Mouse (Mus musculus) MEL (cell line): Measurements from ENCODE around the gene Pole4. TPM values are rescaled to one million over a fixed set of nuclear protein-coding genes. Genes with fewer than 3 reads are reported as not detected.

ENCODE experiments used
- DNase-seq: peaks from one replicate; pipeline ENCODE4 v3.0.0; 2011; ENCODE audit warnings: low read depth, low spot score
- H3K27ac ChIP-seq: 2 replicates; pipeline ENCODE4 v1.5.1; 2012; ENCODE audit warnings: low read depth, mild to moderate bottlenecking, control low read depth, low read length, moderate library complexity; ENCODE audit not compliant: control insufficient read depth
- H3K27me3 ChIP-seq, 2 experiments: fragments of 150-350 bp in 1 of 2; sonication (generic) in 1 of 2; 2 replicates each; pipeline ENCODE4 v1.6.1; 2012; ENCODE audit warnings: low read length in 2 of 2, mild to moderate bottlenecking in 2 of 2, improper control_type of control experiment in 1 of 2, moderate library complexity in 1 of 2; ENCODE audit not compliant: insufficient read depth in 2 of 2, control insufficient read depth in 1 of 2
- H3K36me3 ChIP-seq, 2 experiments: 2 replicates each; pipeline ENCODE4 v1.6.1; 2012 to 2014; ENCODE audit warnings: low read length in 2 of 2, improper control_type of control experiment in 1 of 2, inconsistent platforms in 1 of 2, mild to moderate bottlenecking in 1 of 2; ENCODE audit not compliant: insufficient read depth in 2 of 2, control insufficient read depth in 1 of 2
- H3K4me1 ChIP-seq, 2 experiments: fragments of 150-350 bp in 1 of 2; sonication (generic) in 1 of 2; 2 replicates each; pipeline ENCODE4 v1.6.1; 2012; ENCODE audit warnings: low read length in 2 of 2, improper control_type of control experiment in 1 of 2, mild to moderate bottlenecking in 1 of 2; ENCODE audit not compliant: insufficient read depth in 2 of 2, control insufficient read depth in 1 of 2
- H3K4me3 ChIP-seq, 2 experiments: fragments of 150-350 bp in 1 of 2; sonication (generic) in 1 of 2; 2 replicates each; pipeline ENCODE4 v1.5.1; 2012; ENCODE audit warnings: low read depth in 2 of 2, low read length in 2 of 2, mild to moderate bottlenecking in 2 of 2, moderate library complexity in 2 of 2, control low read depth in 1 of 2, improper control_type of control experiment in 1 of 2; ENCODE audit not compliant: control insufficient read depth in 1 of 2, insufficient read depth in 1 of 2
- H3K79me2 ChIP-seq: 2 replicates; pipeline ENCODE4 v1.6.1; 2012; ENCODE audit warnings: mild to moderate bottlenecking, low read length, moderate library complexity; ENCODE audit not compliant: control insufficient read depth, poor library complexity, insufficient read depth
- H3K9ac ChIP-seq: 2 replicates; pipeline ENCODE4 v1.6.1; 2012; ENCODE audit warnings: low read depth, mild to moderate bottlenecking, control low read depth, low read length, moderate library complexity; ENCODE audit not compliant: control insufficient read depth, poor library complexity, severe bottlenecking
- H3K9me3 ChIP-seq: fragments of 150-350 bp; sonication (generic); replicated peaks from 2 replicates; pipeline ENCODE4 v1.6.1; 2012; ENCODE audit warnings: mild to moderate bottlenecking, low read length, improper control_type of control experiment, moderate library complexity; ENCODE audit not compliant: insufficient read depth
- BHLHE40 ChIP-seq: IDR thresholded peaks from 2 replicates; pipeline ENCODE4 v1.6.1; 2012; ENCODE audit warnings: low read depth, mild to moderate bottlenecking, inconsistent platforms, low read length, improper control_type of control experiment, borderline replicate concordance
- CHD1 ChIP-seq: IDR thresholded peaks from 2 replicates; pipeline ENCODE4 v1.6.1; 2012; ENCODE audit warnings: low read depth, mild to moderate bottlenecking, inconsistent platforms, low read length, improper control_type of control experiment
- CHD2 ChIP-seq: IDR thresholded peaks from 2 replicates; pipeline ENCODE4 v1.6.1; 2011; ENCODE audit warnings: low read length, improper control_type of control experiment
- CTCF ChIP-seq, 3 experiments: IDR thresholded peaks in 2 of 3; conservative IDR thresholded peaks in 1 of 3; 2 replicates each; pipeline ENCODE4 v1.5.1; 2011 to 2012; ENCODE audit warnings: low read length in 3 of 3, low read depth in 2 of 3, mild to moderate bottlenecking in 2 of 3, improper control_type of control experiment in 1 of 3, inconsistent platforms in 1 of 3, mixed read lengths in 1 of 3, moderate library complexity in 1 of 3; ENCODE audit not compliant: control insufficient read depth in 1 of 3, insufficient read depth in 1 of 3, poor library complexity in 1 of 3, severe bottlenecking in 1 of 3
- E2F4 ChIP-seq: IDR thresholded peaks from 2 replicates; pipeline ENCODE4 v1.6.1; 2011; ENCODE audit warnings: low read depth, low read length, improper control_type of control experiment, borderline replicate concordance
- ELF1 ChIP-seq: IDR thresholded peaks from 2 replicates; pipeline ENCODE4 v1.6.1; 2014; ENCODE audit warnings: low read depth, mild to moderate bottlenecking, inconsistent platforms, low read length, improper control_type of control experiment, moderate library complexity
- EP300 ChIP-seq, 2 experiments: IDR thresholded peaks; 2 replicates each; pipeline ENCODE4 v1.6.1; 2011; ENCODE audit warnings: improper control_type of control experiment in 2 of 2, low read length in 2 of 2, low read depth in 1 of 2, mild to moderate bottlenecking in 1 of 2
- ETS1 ChIP-seq: IDR thresholded peaks from 2 replicates; pipeline ENCODE4 v1.6.1; 2012; ENCODE audit warnings: low read depth, mild to moderate bottlenecking, inconsistent platforms, low read length, improper control_type of control experiment, moderate library complexity
- GABPA ChIP-seq: IDR thresholded peaks from 2 replicates; pipeline ENCODE4 v1.6.1; 2012; ENCODE audit warnings: low read depth, mild to moderate bottlenecking, inconsistent platforms, low read length, improper control_type of control experiment, moderate library complexity
- GATA1 ChIP-seq: IDR thresholded peaks from 2 replicates; pipeline ENCODE4 v1.6.1; 2011; ENCODE audit warnings: low read depth, low read length, improper control_type of control experiment
- HCFC1 ChIP-seq: IDR thresholded peaks from 2 replicates; pipeline ENCODE4 v1.6.1; 2012; ENCODE audit warnings: low read depth, mild to moderate bottlenecking, inconsistent platforms, low read length, improper control_type of control experiment, moderate library complexity
- JUND ChIP-seq: IDR thresholded peaks from 2 replicates; pipeline ENCODE4 v1.6.1; 2011; ENCODE audit warnings: low read depth, mild to moderate bottlenecking, improper control_type of control experiment, low read length
- MAFK ChIP-seq: IDR thresholded peaks from 2 replicates; pipeline ENCODE4 v1.6.1; 2011; ENCODE audit warnings: low read depth, mild to moderate bottlenecking, low read length, improper control_type of control experiment, borderline replicate concordance
- MAX ChIP-seq: IDR thresholded peaks from 2 replicates; pipeline ENCODE4 v1.6.1; 2011; ENCODE audit warnings: low read length, improper control_type of control experiment
- MAZ ChIP-seq: IDR thresholded peaks from 2 replicates; pipeline ENCODE4 v1.6.1; 2012; ENCODE audit warnings: low read depth, mild to moderate bottlenecking, inconsistent platforms, low read length, improper control_type of control experiment
- MEF2A ChIP-seq: IDR thresholded peaks from 2 replicates; pipeline ENCODE4 v1.6.1; 2014; ENCODE audit warnings: low read depth, mild to moderate bottlenecking, inconsistent platforms, low read length, improper control_type of control experiment; ENCODE audit not compliant: poor library complexity, insufficient replicate concordance, severe bottlenecking; ENCODE audit errors: extremely low read depth
- MXI1 ChIP-seq: IDR thresholded peaks from 2 replicates; pipeline ENCODE4 v1.6.1; 2011; ENCODE audit warnings: mild to moderate bottlenecking, low read depth, low read length, improper control_type of control experiment
- MYB ChIP-seq: IDR thresholded peaks from 2 replicates; pipeline ENCODE4 v1.6.1; 2011; ENCODE audit warnings: mild to moderate bottlenecking, low read depth, low read length, improper control_type of control experiment
- MYC ChIP-seq: IDR thresholded peaks from 2 replicates; pipeline ENCODE4 v1.6.1; 2011; ENCODE audit warnings: low read depth, mild to moderate bottlenecking, low read length, improper control_type of control experiment, moderate library complexity
- NELFE ChIP-seq: IDR thresholded peaks from 2 replicates; pipeline ENCODE4 v1.6.1; 2011; ENCODE audit warnings: low read depth, low read length, improper control_type of control experiment
- NRF1 ChIP-seq: IDR thresholded peaks from 2 replicates; pipeline ENCODE4 v1.6.1; 2014; ENCODE audit warnings: low read depth, mild to moderate bottlenecking, inconsistent platforms, low read length, improper control_type of control experiment, moderate library complexity; ENCODE audit not compliant: poor library complexity, insufficient read depth, severe bottlenecking
- POLR2A ChIP-seq, 2 experiments: IDR thresholded peaks; 2 replicates each; pipeline ENCODE4 v1.6.1; 2011 to 2012; ENCODE audit warnings: low read length in 2 of 2, mild to moderate bottlenecking in 2 of 2, control low read depth in 1 of 2, improper control_type of control experiment in 1 of 2, low read depth in 1 of 2, moderate library complexity in 1 of 2; ENCODE audit not compliant: control insufficient read depth in 1 of 2, insufficient read depth in 1 of 2, poor library complexity in 1 of 2
- POLR2AphosphoS2 ChIP-seq: IDR thresholded peaks from 2 replicates; pipeline ENCODE4 v1.6.1; 2011; ENCODE audit warnings: low read length, improper control_type of control experiment
- POLR2AphosphoS5 ChIP-seq: IDR thresholded peaks from 2 replicates; pipeline ENCODE4 v1.6.1; 2012; ENCODE audit warnings: low read depth, borderline replicate concordance, mild to moderate bottlenecking, inconsistent platforms, low read length, moderate library complexity, mixed read lengths
- RAD21 ChIP-seq: IDR thresholded peaks from 2 replicates; pipeline ENCODE4 v1.6.1; 2011; ENCODE audit warnings: mild to moderate bottlenecking, low read depth, low read length, improper control_type of control experiment
- RCOR1 ChIP-seq: IDR thresholded peaks from 2 replicates; pipeline ENCODE4 v1.6.1; 2012; ENCODE audit warnings: low read depth, mild to moderate bottlenecking, inconsistent platforms, low read length, improper control_type of control experiment
- SIN3A ChIP-seq: IDR thresholded peaks from 2 replicates; pipeline ENCODE4 v1.6.1; 2012; ENCODE audit warnings: low read length, improper control_type of control experiment, inconsistent platforms
- SMC3 ChIP-seq: IDR thresholded peaks from 2 replicates; pipeline ENCODE4 v1.6.1; 2011; ENCODE audit warnings: low read depth, low read length, improper control_type of control experiment
- TAL1 ChIP-seq: IDR thresholded peaks from 2 replicates; pipeline ENCODE4 v1.6.1; 2012; ENCODE audit warnings: mild to moderate bottlenecking, inconsistent platforms, low read length, moderate library complexity, mixed read lengths
- TBP ChIP-seq: IDR thresholded peaks from 2 replicates; pipeline ENCODE4 v1.8.0; 2011; ENCODE audit warnings: low read depth, low read length, improper control_type of control experiment
- UBTF ChIP-seq: IDR thresholded peaks from 2 replicates; pipeline ENCODE4 v1.6.1; 2012; ENCODE audit warnings: low read depth, mild to moderate bottlenecking, inconsistent platforms, low read length, improper control_type of control experiment, moderate library complexity, borderline replicate concordance; ENCODE audit not compliant: insufficient read depth
- USF1 ChIP-seq: IDR thresholded peaks from 2 replicates; pipeline ENCODE4 v1.6.1; 2014; ENCODE audit warnings: low read depth, mild to moderate bottlenecking, inconsistent platforms, low read length, improper control_type of control experiment, moderate library complexity
- USF2 ChIP-seq, 2 experiments: IDR thresholded peaks; 2 replicates each; pipeline ENCODE4 v1.6.1; 2011 to 2012; ENCODE audit warnings: improper control_type of control experiment in 2 of 2, low read length in 2 of 2, borderline replicate concordance in 1 of 2, inconsistent platforms in 1 of 2, low read depth in 1 of 2, mild to moderate bottlenecking in 1 of 2; ENCODE audit not compliant: insufficient read depth in 1 of 2
- ZC3H11A ChIP-seq: IDR thresholded peaks from 2 replicates; pipeline ENCODE4 v1.6.1; 2012; ENCODE audit warnings: low read depth, mild to moderate bottlenecking, inconsistent platforms, low read length, improper control_type of control experiment
- ZKSCAN1 ChIP-seq: IDR thresholded peaks from 2 replicates; pipeline ENCODE4 v1.6.1; 2012; ENCODE audit warnings: low read depth, mild to moderate bottlenecking, inconsistent platforms, low read length, improper control_type of control experiment, moderate library complexity
- ZMIZ1 ChIP-seq: IDR thresholded peaks from 2 replicates; pipeline ENCODE4 v1.6.1; 2012; ENCODE audit warnings: low read depth, mild to moderate bottlenecking, inconsistent platforms, low read length, improper control_type of control experiment, moderate library complexity
- ZNF384 ChIP-seq: IDR thresholded peaks from 2 replicates; pipeline ENCODE4 v1.6.1; 2012; ENCODE audit warnings: low read depth, mild to moderate bottlenecking, inconsistent platforms, low read length, improper control_type of control experiment
- polyA plus RNA-seq, 2 experiments: library from polyadenylated mRNA; stranded (reverse) in 1 of 2; unstranded in 1 of 2; fragments of >175 nt in 1 of 2; fragments of >200 nt in 1 of 2; gene quantifications; 2 replicates each; pipeline versions ENCODE4 v1.2.1 to v1.2.4; 2012; ENCODE audit warnings: low replicate concordance in 2 of 2, low read depth in 1 of 2; ENCODE audit not compliant: insufficient read length in 2 of 2, insufficient read depth in 1 of 2, missing spikeins in 1 of 2
- total RNA-seq: library from RNA; depleted of rRNA; stranded (reverse); fragments of 300-350 nt; gene quantifications from 2 replicates; pipeline ENCODE4 v1.2.3, GENCODE M21; 2012

Gene Pole4
- total and polyA plus RNA-seq, 3 experiments, result 67.2 to 76.7 TPM; not detected in 1

DNA sequence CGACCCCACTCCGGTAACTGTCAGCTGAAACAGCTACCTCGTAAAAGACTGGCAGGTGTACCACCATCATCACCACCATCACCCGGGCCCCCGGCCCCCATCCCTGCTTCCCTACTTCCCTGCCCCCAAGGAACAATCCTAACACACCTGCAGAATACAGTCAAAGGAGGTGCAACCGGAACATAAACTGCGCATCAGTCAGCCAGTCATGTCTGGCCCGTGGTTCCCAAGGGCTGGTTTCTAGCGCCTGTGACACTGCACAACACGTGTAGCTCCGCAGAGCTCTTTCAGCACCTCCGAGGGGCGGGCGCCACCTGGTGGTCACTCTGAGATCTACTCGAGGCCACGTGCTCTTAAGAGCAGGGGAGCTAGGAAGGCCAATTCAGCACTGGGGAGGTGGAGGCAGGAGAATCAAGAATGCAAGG lies 2.6 kb downstream of the Pole4 start:
- H3K4me3 ChIP-seq, result peak overlapping the region in 1 of 2 experiments; percentile 4; a peak in 1 of 4 replicates
- no peaks in the 10 kb centered on the region for H3K79me2 ChIP-seq
- peak overlapping the region; percentile 7; the same call in 1 of the 2 replicates for H3K9ac ChIP-seq
- H3K27me3 ChIP-seq, result no peaks in the 10 kb centered on the region
- H3K27ac ChIP-seq, result no peak overlapping the region
- no peaks in the 10 kb centered on the region for H3K9me3 ChIP-seq
- peaks cover 0 to 8% of the 10 kb centered on the region in 2 experiments; a peak in 1 of 4 replicates for H3K4me1 ChIP-seq
- peak; percentile 94 for DNase-seq
- H3K36me3 ChIP-seq, result no peaks in the 10 kb centered on the region
- TF ChIP-seq POLR2A (IDR thresholded peaks at IDR 0.05; ENCODE audit: control insufficient read depth in 1 of 2, insufficient read depth in 1 of 2, low read depth in 1 of 2, low read length in 2 of 2, poor library complexity in 1 of 2) (no peak), GATA1 (no peak), BHLHE40 (peak; percentile 52; the same call in 1 of the 2 replicates), MAX (peak; percentile 99), POLR2AphosphoS5 (no peak), CHD2 (no peak), SIN3A (peak; percentile 81), NRF1 (no peak), CTCF (IDR thresholded peaks at IDR 0.05 in 2 of 3, conservative IDR thresholded peaks at IDR 0.05 in 1 of 3; ENCODE audit: control insufficient read depth in 1 of 3, insufficient read depth in 1 of 3, low read depth in 2 of 3, low read length in 3 of 3, poor library complexity in 1 of 3, severe bottlenecking in 1 of 3) (peak; percentile 76 to 99 (median 99); a peak in 5 of 6 replicates), EP300 (IDR thresholded peaks at IDR 0.05; ENCODE audit: low read depth in 1 of 2, low read length in 2 of 2) (0 out of 4 replicates have a peak, but pooled peaks of 1 of the 2 experiments have one; percentile 6), MYB (no peak), HCFC1 (no peak), ETS1 (no peak), E2F4 (no peak), GABPA (no peak), MYC (peak; percentile 100), USF1 (peak; percentile 91), RAD21 (peak; percentile 98), MAFK (no peak), ELF1 (no peak), TBP (peak; percentile 96), ZKSCAN1 (no peak), POLR2AphosphoS2 (no peak), SMC3 (peak; percentile 97), RCOR1 (no peak), NELFE (no peak), USF2 (IDR thresholded peaks at IDR 0.05; ENCODE audit: borderline replicate concordance in 1 of 2, insufficient read depth in 1 of 2, low read depth in 1 of 2, low read length in 2 of 2) (0 out of 4 replicates have a peak, but pooled peaks of 1 of the 2 experiments have one; percentile 51), ZC3H11A (peak; percentile 89), ZNF384 (no peak), MEF2A (no peak), TAL1 (no peak), CHD1 (no peak), MXI1 (peak; percentile 98), MAZ (no peak), ZMIZ1 (no peak), UBTF (0 out of 2 replicates have a peak, but pooled peaks have one; percentile 83), JUND (no peak)
